Mouse (Mus musculus) CH12.LX (cell line): ENCODE measurements around the gene Gm20388.
A peak's percentile ranks its signal among the peaks of the same experiment; 100 is the strongest.

ENCODE experiments used
- CTCF ChIP-seq, 2 experiments: IDR thresholded peaks in 1 of 2; conservative IDR thresholded peaks in 1 of 2; 2 replicates each; pipeline ENCODE4 v1.5.1; 2011 to 2012; ENCODE audit warnings: low read depth in 2 of 2, low read length in 2 of 2, improper control_type of control experiment in 1 of 2, inconsistent platforms in 1 of 2, mild to moderate bottlenecking in 1 of 2, moderate library complexity in 1 of 2
- ELF1 ChIP-seq: IDR thresholded peaks from 2 replicates; pipeline ENCODE4 v1.6.1; 2014; ENCODE audit warnings: low read depth, mild to moderate bottlenecking, inconsistent platforms, low read length, improper control_type of control experiment
- HCFC1 ChIP-seq: IDR thresholded peaks from 2 replicates; pipeline ENCODE4 v1.6.1; 2012; ENCODE audit warnings: low read depth, mild to moderate bottlenecking, inconsistent platforms, low read length, improper control_type of control experiment
- POLR2A ChIP-seq: IDR thresholded peaks from 2 replicates; pipeline ENCODE4 v1.6.1; 2011; ENCODE audit warnings: low read depth, mild to moderate bottlenecking, improper control_type of control experiment, low read length
- ZNF384 ChIP-seq: IDR thresholded peaks from 2 replicates; pipeline ENCODE4 v1.6.1; 2012; ENCODE audit warnings: low read depth, low read length, improper control_type of control experiment, inconsistent platforms

DNA sequence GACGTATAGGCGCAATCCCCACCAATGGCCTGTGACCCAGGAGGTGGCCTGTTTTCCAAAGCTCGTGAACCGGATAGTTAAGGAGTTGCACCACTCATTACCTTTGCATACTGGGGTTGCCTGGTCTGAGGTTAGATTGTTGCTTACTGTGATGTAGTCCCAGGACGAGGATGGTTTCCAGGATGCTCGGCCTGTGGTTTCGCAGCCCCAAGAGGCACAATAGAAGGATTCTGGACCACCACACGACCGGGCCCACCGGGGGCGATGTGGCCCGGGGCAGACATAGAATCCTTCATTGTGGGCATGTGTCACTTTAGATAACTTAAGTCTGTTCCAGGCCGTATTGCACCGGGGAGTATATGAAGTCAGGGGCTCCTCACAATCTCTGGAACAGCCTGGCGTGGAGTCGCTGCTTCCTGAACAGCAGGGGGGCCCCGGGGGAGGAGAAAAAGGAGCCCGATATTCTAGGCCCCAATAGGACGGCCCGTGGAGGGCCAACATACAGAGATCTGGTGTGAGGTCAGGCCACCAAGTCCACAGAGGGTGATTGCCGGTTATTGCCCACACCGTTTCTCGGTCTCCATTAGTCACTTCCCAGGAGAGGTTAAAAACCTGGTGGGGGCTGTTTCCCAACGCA, 3517.1 kb downstream of the Gm20388 start:
- TF ChIP-seq POLR2A (peak; percentile 59), ZNF384 (no peak), HCFC1 (peak; percentile 14), CTCF (conservative IDR thresholded peaks at IDR 0.05 in 1 of 2, IDR thresholded peaks at IDR 0.05 in 1 of 2; ENCODE audit: low read depth in 2 of 2, low read length in 2 of 2) (no peak), ELF1 (peak; percentile 41)
